Mouse (Mus musculus) olfactory bulb, adult 2 months (tissue): Measurements from ENCODE around the gene Cbr1. TPM values are rescaled to one million over a fixed set of nuclear protein-coding genes. Genes with fewer than 3 reads are reported as not detected.
A peak's percentile ranks its signal among the peaks of the same experiment; 100 is the strongest.

Experiments
- H3K27ac ChIP-seq: fragments of 200-500 bp; 2 replicates; pipeline ENCODE4 v1.5.1; 2012; ENCODE audit warnings: low read depth, low read length; ENCODE audit not compliant: insufficient read depth
- H3K4me1 ChIP-seq: fragments of 200-500 bp; 2 replicates; pipeline ENCODE4 v1.6.1; 2012; ENCODE audit warnings: low read length; ENCODE audit not compliant: control insufficient read depth, insufficient read depth
- H3K4me3 ChIP-seq: fragments of 200-500 bp; 2 replicates; pipeline ENCODE4 v1.5.1; 2012; ENCODE audit warnings: mild to moderate bottlenecking, low read depth, low read length, moderate library complexity; ENCODE audit not compliant: insufficient read depth
- CTCF ChIP-seq: fragments of 200-500 bp; IDR thresholded peaks from 2 replicates; pipeline ENCODE4 v1.5.1; 2012; ENCODE audit warnings: low read depth, mild to moderate bottlenecking, low read length, moderate library complexity; ENCODE audit not compliant: insufficient read depth
- POLR2A ChIP-seq: fragments of 200-500 bp; IDR thresholded peaks from 2 replicates; pipeline ENCODE4 v1.6.1; 2012; ENCODE audit warnings: mild to moderate bottlenecking, low read depth, low read length, moderate library complexity; ENCODE audit not compliant: insufficient read depth
- WGBS: fragments of 180-500 bp; shearing (Covaris S2); methylation state at CpG from one replicate; pipeline ENCODE4 v1.1.7; 2018; 5-methylcytosine and 5-hydroxymethylcytosine counted together
- polyA plus RNA-seq: library from polyadenylated mRNA; stranded (reverse); fragments of >200 nt; gene quantifications from 2 replicates; pipeline ENCODE4 v1.2.4, GENCODE M21; 2012; ENCODE audit warnings: low replicate concordance; ENCODE audit not compliant: missing spikeins, insufficient read depth, insufficient read length

The Cbr1 gene
- polyA plus RNA-seq, 1 experiment: not detected

DNA sequence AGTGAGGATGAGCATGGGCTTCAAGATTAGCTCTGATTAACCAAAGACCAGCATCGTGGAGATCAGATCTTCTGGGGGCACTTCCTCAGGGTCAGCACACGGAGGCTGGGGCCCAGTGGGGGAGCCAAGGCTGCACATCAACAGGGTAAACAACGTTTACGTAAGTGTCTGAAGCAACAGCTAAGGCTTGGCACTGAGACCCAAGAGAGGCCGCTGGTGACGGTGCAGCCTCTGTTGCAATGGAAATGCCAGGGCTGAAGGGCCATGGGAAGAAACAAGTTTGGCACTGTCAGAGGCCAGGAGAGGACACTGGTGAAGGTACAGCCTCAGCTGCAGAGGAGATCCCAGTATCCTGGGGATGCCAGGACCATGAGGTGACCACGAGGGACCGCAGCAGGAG is 12.2 kb upstream of the Cbr1 start:
- no peak overlapping the region for H3K4me3 ChIP-seq
- H3K27ac ChIP-seq: no peak overlapping the region
- 95% methylated on average over 8 of the region's 8 CpGs for WGBS
- TF ChIP-seq POLR2A: no peak
- no peak for TF ChIP-seq CTCF
- no peaks in the 10 kb centered on the region for H3K4me1 ChIP-seq

DNA sequence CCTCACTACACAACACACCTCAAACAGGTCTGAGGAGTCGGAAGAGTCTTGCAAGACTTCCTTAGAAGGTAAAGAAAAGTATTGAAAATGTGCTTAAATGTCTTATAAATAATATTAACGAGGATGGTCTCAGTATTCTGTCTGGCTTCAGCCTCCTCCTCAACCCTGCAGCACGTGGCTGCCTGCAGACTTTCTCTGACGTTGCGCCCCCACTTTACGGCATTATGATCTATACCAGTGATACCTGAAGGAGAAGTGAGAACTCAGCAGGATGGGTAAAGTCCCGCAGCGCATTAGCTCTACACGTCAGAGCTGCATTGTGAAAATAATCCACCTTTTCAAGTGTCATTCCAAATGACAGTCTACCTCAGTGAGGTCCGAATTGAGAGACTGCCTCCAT is 11.2 kb upstream of the Cbr1 start:
- TF ChIP-seq POLR2A (no peak), CTCF (no peak)
- Histone ChIP-seq H3K4me1 (no peaks in the 10 kb centered on the region), H3K27ac (no peak overlapping the region), H3K4me3 (no peak overlapping the region)
- 94% methylated on average over 10 of the region's 10 CpGs for WGBS

DNA sequence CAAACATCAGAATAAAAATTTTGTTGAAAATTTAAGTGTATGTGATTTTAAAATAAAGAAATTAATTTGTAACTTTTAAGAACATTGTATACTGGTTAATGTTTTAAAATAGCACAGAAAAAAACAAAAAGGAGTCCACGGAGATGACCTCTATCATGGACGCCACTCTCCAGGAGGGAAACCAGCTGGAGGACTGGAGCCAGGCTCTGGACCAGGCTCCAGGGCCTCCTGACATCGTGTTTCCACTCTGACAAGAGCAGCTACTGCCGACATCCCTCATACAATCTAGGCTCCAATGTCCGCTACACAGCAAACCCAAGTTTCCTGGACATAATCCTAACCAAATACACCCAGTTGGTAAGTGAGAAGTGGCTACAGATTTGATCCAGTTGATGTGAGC is 9.9 kb upstream of the Cbr1 start:
- no peak for TF ChIP-seq POLR2A
- no peak for TF ChIP-seq CTCF
- no peaks in the 10 kb centered on the region for H3K4me1 ChIP-seq
- WGBS: 89% methylated on average over 5 of the region's 5 CpGs
- H3K27ac ChIP-seq: no peak overlapping the region
- H3K4me3 ChIP-seq: no peak overlapping the region

GRCm38 (mm10) chr16:93596807-93597206 is 8.8 kb upstream of the Cbr1 start:
- TF ChIP-seq CTCF (no peak), POLR2A (no peak)
- WGBS: 92% methylated on average over 7 of the region's 7 CpGs
- H3K4me3 ChIP-seq: no peak overlapping the region

GRCm38 (mm10) chr16:93597551-93597950 is 8.1 kb upstream of the Cbr1 start:
- WGBS: 96% methylated on average over 9 of the region's 9 CpGs
- H3K4me3 ChIP-seq: no peak overlapping the region
- no peak overlapping the region for H3K27ac ChIP-seq
- H3K4me1 ChIP-seq: peaks cover 3% of the 10 kb centered on the region; the same call in 1 of the 2 replicates
- TF ChIP-seq CTCF: no peak
- no peak for TF ChIP-seq POLR2A

More at GRCm38 (mm10) chr16:93596807-93597206, 8.8 kb upstream of the Cbr1 start:
- Histone ChIP-seq H3K27ac (no peak overlapping the region), H3K4me1 (peaks cover 3% of the 10 kb centered on the region; the same call in 1 of the 2 replicates)

DNA sequence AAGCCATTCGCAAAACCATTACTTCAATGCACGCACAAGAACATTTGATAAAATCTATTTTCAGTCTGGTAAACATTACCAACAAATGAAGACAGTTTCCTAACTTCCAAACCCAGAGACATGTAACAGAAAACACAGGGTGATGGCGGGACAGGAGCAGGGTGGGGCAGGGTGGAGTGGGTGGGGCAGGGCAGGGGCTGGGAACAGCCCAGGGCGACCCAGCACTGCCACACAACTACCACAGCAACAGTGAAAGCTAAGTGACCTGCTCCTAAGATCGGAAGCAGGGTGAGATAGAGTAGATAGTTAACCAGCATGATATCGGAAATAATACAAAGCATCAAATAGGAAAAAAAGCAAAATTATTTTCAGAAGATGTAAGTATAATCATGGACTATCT is 6.2 kb upstream of the Cbr1 start:
- peaks cover 5% of the 10 kb centered on the region; the same call in 1 of the 2 replicates for H3K4me1 ChIP-seq
- 95% methylated on average over 6 of the region's 6 CpGs for WGBS
- TF ChIP-seq POLR2A (no peak), CTCF (no peak)

DNA sequence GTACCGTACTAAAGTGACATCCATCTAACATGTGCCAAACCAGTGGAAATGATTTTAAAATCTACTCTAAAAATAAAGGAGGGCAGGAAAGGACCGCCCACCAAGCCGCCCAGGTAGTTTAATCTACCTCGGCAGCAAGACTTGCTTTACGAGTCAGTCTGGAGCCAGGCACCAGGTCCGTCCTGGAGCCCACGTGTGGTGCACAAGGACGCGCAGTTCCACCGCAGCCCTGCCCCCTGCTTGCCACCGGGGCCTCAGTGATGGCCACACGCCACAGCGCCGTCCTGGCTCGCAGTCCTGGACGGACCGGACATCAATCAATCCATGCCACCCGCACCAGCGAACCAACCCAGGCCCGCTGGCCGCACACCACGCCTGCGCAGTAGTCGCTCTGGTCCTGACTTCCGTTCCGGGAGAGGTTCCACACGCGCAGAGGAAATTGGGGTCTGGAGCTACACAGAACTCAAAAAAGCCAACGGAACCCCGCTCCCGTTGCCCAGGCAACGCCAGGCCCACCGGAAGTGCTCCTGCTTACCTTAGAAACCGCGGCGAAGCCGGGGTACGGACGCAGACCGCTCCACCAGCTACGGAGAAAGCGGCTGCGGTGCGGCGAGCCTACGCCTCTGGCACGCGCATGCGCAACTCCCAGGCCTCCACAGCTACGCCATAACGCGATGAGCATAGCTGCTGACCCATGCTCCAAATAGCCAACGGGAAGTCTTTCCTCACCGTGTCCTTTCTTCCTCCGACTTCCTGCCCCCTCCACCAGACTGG is 2.0 kb upstream of the Cbr1 start, which contains the start of gene Setd4:
Gene Setd4, minus strand, starts transcription at position 625 of the 774 bp plus-strand sequence.
- Histone ChIP-seq H3K4me1 (peaks cover 9% of the 10 kb centered on the region; the same call in 1 of the 2 replicates), H3K4me3 (peak within 1 kb of the TSS; percentile 76), H3K27ac (peak within 1 kb of the TSS; percentile 90)
- peak; percentile 83 for TF ChIP-seq POLR2A
- TF ChIP-seq CTCF: no peak
- under 1% methylated on average over 55 of the region's 55 CpGs for WGBS

More for the DNA sequence above, 6.2 kb upstream of the Cbr1 start:
- Histone ChIP-seq H3K27ac (no peak overlapping the region), H3K4me3 (no peak overlapping the region)

GRCm38 (mm10) chr16:93604481-93604969 is 1.1 kb upstream of the Cbr1 start:
- Histone ChIP-seq H3K4me3 (peak overlapping the region; percentile 76), H3K27ac (peak overlapping the region; percentile 90; the same call in 1 of the 2 replicates), H3K4me1 (peaks cover 9% of the 10 kb centered on the region; the same call in 1 of the 2 replicates)
- 4% methylated on average over 16 of the region's 16 CpGs for WGBS
- TF ChIP-seq POLR2A (no peak), CTCF (no peak)

DNA sequence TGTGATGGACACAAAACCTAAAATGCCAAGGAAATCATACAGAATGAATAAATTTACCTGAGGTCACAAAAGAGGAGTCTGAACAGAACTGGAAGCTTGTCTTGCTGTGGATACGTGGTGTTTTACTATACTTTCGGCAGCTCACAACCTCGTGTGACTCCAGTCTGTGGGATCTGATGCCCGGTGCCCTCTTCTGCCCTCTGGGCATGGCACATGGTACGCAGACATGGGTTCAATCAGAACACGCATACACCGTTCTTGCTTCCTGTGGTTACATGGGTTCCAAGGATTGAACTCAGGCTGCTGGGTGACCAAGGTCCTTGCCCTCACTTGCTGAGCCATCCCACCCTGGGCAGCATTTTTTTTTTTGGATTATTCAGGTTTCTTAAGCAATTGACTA is 493 bp downstream of the Cbr1 start:
- no peak for TF ChIP-seq POLR2A
- TF ChIP-seq CTCF: no peak
- Histone ChIP-seq H3K4me3 (no peak overlapping the region), H3K27ac (no peak overlapping the region), H3K4me1 (peaks cover 9% of the 10 kb centered on the region; the same call in 1 of the 2 replicates)
- 95% methylated on average over 7 of the region's 7 CpGs for WGBS
